In genomic region chr3:22082823-22083222, GRCm38 (mm10) we compare ENCODE assay signal across 30 mouse cellular contexts. TPM values are rescaled to one million over a fixed set of nuclear protein-coding genes. Genes with fewer than 3 reads are reported as not detected.
DNase-seq lines count a peak whose midpoint lies in the region; ATAC-seq and TF ChIP-seq lines count a peak whose summit lies in the region.
"Had no signal": no experiment of that assay in that cellular context is flagged by ENCODE, and none has a peak within 500 bp of the region (broad histone marks: within the 10 kb centered on the region; RNA-seq: fewer than 3 reads in every experiment).

No protein-coding gene starts in this region.

- H3K4me3 ChIP-seq in ES-Bruce4 (ENCODE audit: low read depth, low read length): no peak overlapping the region
- no peak overlapping the region for H3K4me3 ChIP-seq in liver, embryonic 12.5 days
- no peak overlapping the region for H3K4me3 ChIP-seq in hindbrain, embryonic 12.5 days
- H3K4me3 ChIP-seq: embryonic facial prominence, embryonic 10.5 days; embryonic facial prominence, embryonic 15.5 days; gastrocnemius, adult 2 months; hindbrain, embryonic 15.5 days; left cerebral cortex, adult 2 months; midbrain, embryonic 12.5 days; myocyte; neural tube, embryonic 12.5 days had no signal

- no peak for TF ChIP-seq POLR2A in ES-Bruce4 (IDR thresholded peaks at IDR 0.05; ENCODE audit: insufficient read depth, low read length)

- TF ChIP-seq EP300 in ES-Bruce4 (IDR thresholded peaks at IDR 0.05; ENCODE audit: insufficient read depth, low read depth, low read length): no peak

- peaks cover 6% of the 10 kb centered on the region; the same call in 1 of the 2 replicates for H3K36me3 ChIP-seq in ES-Bruce4 (ENCODE audit: control insufficient read depth, insufficient read depth, low read length, poor library complexity, severe bottlenecking)
- peaks cover 9% of the 10 kb centered on the region; the same call in 1 of the 2 replicates for H3K36me3 ChIP-seq in liver, embryonic 12.5 days
- H3K36me3 ChIP-seq in hindbrain, embryonic 12.5 days: no peaks in the 10 kb centered on the region
- H3K36me3 ChIP-seq: embryonic facial prominence, embryonic 15.5 days; hindbrain, embryonic 15.5 days; midbrain, embryonic 12.5 days; neural tube, embryonic 12.5 days had no signal

- peak; percentile 57 for ATAC-seq in liver, embryonic 12.5 days
- ATAC-seq in megakaryocyte progenitor cell, adult 5-6 weeks (replicated peaks; ENCODE audit: poor library complexity): peak; percentile 35; the same call in 1 of the 2 replicates
- ATAC-seq in hindbrain, embryonic 12.5 days (ENCODE audit: low FRiP score): no peak
- ATAC-seq: activated CD4-positive, CD25-positive, alpha-beta regulatory T cell, adult 4 months; CD4-positive, CD25-positive, alpha-beta regulatory T cell, adult 4 months; forebrain, embryonic 14.5 days had no signal

- H3K27ac ChIP-seq in ES-Bruce4 (ENCODE audit: insufficient read depth, low read length): 0 out of 2 replicates have a peak overlapping the region, but pooled peaks have one; percentile 38
- no peak overlapping the region for H3K27ac ChIP-seq in liver, embryonic 12.5 days
- H3K27ac ChIP-seq in hindbrain, embryonic 12.5 days: no peak overlapping the region
- H3K27ac ChIP-seq: embryonic facial prominence, embryonic 10.5 days; embryonic facial prominence, embryonic 15.5 days; hindbrain, embryonic 15.5 days; kidney, postnatal 0 days; left cerebral cortex, adult 2 months; midbrain, embryonic 12.5 days; neural tube, embryonic 12.5 days had no signal

- no peak overlapping the region for H3K9ac ChIP-seq in ES-Bruce4 (ENCODE audit: low read depth, poor library complexity, severe bottlenecking)
- no peak overlapping the region for H3K9ac ChIP-seq in liver, embryonic 12.5 days
- no peak overlapping the region for H3K9ac ChIP-seq in hindbrain, embryonic 12.5 days
- H3K9ac ChIP-seq: embryonic facial prominence, embryonic 15.5 days; hindbrain, embryonic 15.5 days; lung, embryonic 14.5 days; midbrain, embryonic 12.5 days; neural tube, embryonic 12.5 days had no signal

- DNase-seq in c-Kit-positive CD71-positive TER-119-negative erythroid progenitor cells, embryonic 14.5 days (ENCODE audit: low read depth): peak; percentile 38
- DNase-seq in heart, postnatal 4 days: no peak
- no peak for DNase-seq in left cerebral cortex, adult 18-20 months (ENCODE audit: low spot score in 2 of 2)
- DNase-seq: adrenal gland, adult 2 months; adrenal gland, postnatal 36 days; cerebellum, adult 8-10 months; cerebellum, postnatal 25 days; gastrocnemius, adult 2 months; gastrocnemius, postnatal 36 days; heart, adult 18-20 months; kidney, adult 18-20 months; layer of hippocampus, adult 9-11 months; lung, embryonic 14.5 days; lung, postnatal 14 days had no signal

- WGBS in liver, embryonic 12.5 days (ENCODE audit: insufficient replicate concordance): 58% methylated on average over 4 of the region's 4 CpGs
- 94% methylated on average over 4 of the region's 4 CpGs for WGBS in hindbrain, embryonic 12.5 days

- no peak for TF ChIP-seq CTCF in ES-Bruce4 (IDR thresholded peaks at IDR 0.05; ENCODE audit: low read depth, low read length)

- H3K4me2 ChIP-seq in liver, embryonic 12.5 days: peak overlapping the region; percentile 23
- no peak overlapping the region for H3K4me2 ChIP-seq in hindbrain, embryonic 12.5 days (replicated peaks)
- H3K4me2 ChIP-seq: embryonic facial prominence, embryonic 15.5 days; heart, embryonic 11.5 days; hindbrain, embryonic 15.5 days; lung, embryonic 14.5 days; midbrain, embryonic 12.5 days; neural tube, embryonic 12.5 days had no signal

- peaks cover 6% of the 10 kb centered on the region for H3K4me1 ChIP-seq in ES-Bruce4 (ENCODE audit: control insufficient read depth, insufficient read depth, low read length)
- peaks cover 64% of the 10 kb centered on the region for H3K4me1 ChIP-seq in liver, embryonic 12.5 days
- H3K4me1 ChIP-seq in hindbrain, embryonic 12.5 days: peaks cover 25% of the 10 kb centered on the region

- H3K27me3 ChIP-seq in ES-Bruce4 (ENCODE audit: control insufficient read depth, insufficient read depth, low read length, poor library complexity, severe bottlenecking): no peaks in the 10 kb centered on the region
- H3K27me3 ChIP-seq in liver, embryonic 12.5 days (replicated peaks): no peaks in the 10 kb centered on the region
- H3K27me3 ChIP-seq in hindbrain, embryonic 12.5 days: no peaks in the 10 kb centered on the region
- H3K27me3 ChIP-seq: embryonic facial prominence, embryonic 15.5 days; hindbrain, embryonic 15.5 days; midbrain, embryonic 12.5 days; neural tube, embryonic 12.5 days had no signal

- H3K9me3 ChIP-seq in ES-Bruce4 (replicated peaks; ENCODE audit: control insufficient read depth, insufficient read depth, low read length, poor library complexity, severe bottlenecking): no peaks in the 10 kb centered on the region
- H3K9me3 ChIP-seq in liver, embryonic 12.5 days (replicated peaks): no peaks in the 10 kb centered on the region
- no peaks in the 10 kb centered on the region for H3K9me3 ChIP-seq in hindbrain, embryonic 12.5 days (replicated peaks)
- H3K9me3 ChIP-seq: embryonic facial prominence, embryonic 10.5 days; embryonic facial prominence, embryonic 15.5 days; hindbrain, embryonic 15.5 days; midbrain, embryonic 12.5 days; neural tube, embryonic 12.5 days had no signal

RNA-seq across cellular contexts. Expression of gene Tbl1xr1, which starts 6.4 kb away (rescaled TPM):
- polyA plus RNA-seq in ES-Bruce4 (2011; ENCODE audit: insufficient read depth, insufficient read length, low read depth, missing spikeins): 50.0 and 64.4 TPM in 2 replicates
- polyA plus RNA-seq in liver, embryonic 12.5 days (2016; fragmentation: Nextera tagmentation; extraction: Ambion mirVana): 12.0 and 12.2 TPM in 2 replicates
- total RNA-seq in megakaryocyte progenitor cell, adult 5-6 weeks (2015): 84.0 and 107 TPM in 2 replicates
- 73.8 and 96.3 TPM in 2 replicates for total RNA-seq in megakaryocyte progenitor cell, adult 5-6 weeks (2017)
- 10 to 100 TPM; 57.5 to 58.8 TPM for total RNA-seq in heart, postnatal 4 days (2021)
- polyA plus RNA-seq in hindbrain, embryonic 12.5 days (2016; fragmentation: Nextera tagmentation; extraction: Ambion mirVana): 33.3 and 34.4 TPM in 2 replicates
- total RNA-seq in left cerebral cortex, adult 18-20 months (2021): 100 to 1,000 TPM; 132 to 133 TPM
